Mouse (Mus musculus): Measurements from ENCODE around the gene Gm20388. TPM values are rescaled to one million over a fixed set of nuclear protein-coding genes. Genes with fewer than 3 reads are reported as not detected.

Gene Gm20388
- polyA plus RNA-seq, 1 experiment from 2014 or later = 7.4 TPM

- H3K27ac ChIP-seq (ENCODE audit: low read length) = no peak overlapping the region
- no peaks in the 10 kb centered on the region for H3K36me3 ChIP-seq (ENCODE audit: control insufficient read depth, insufficient read depth, low read length)
- no peak overlapping the region for H3K9ac ChIP-seq (ENCODE audit: low read length)
- H3K9me3 ChIP-seq (replicated peaks; ENCODE audit: control insufficient read depth, low read length) = no peaks in the 10 kb centered on the region
- ATAC-seq (ENCODE audit: insufficient read depth, low FRiP score) = no peak
- no peak overlapping the region for H3K4me2 ChIP-seq (ENCODE audit: low read depth, low read length)
- H3K4me1 ChIP-seq (ENCODE audit: control insufficient read depth, insufficient read depth, low read length) = no peaks in the 10 kb centered on the region
- WGBS = 73% methylated on average over 11 of the region's 11 CpGs
- H3K27me3 ChIP-seq (ENCODE audit: control insufficient read depth, insufficient read depth, low read length) = no peaks in the 10 kb centered on the region
- no peak overlapping the region for H3K4me3 ChIP-seq (replicated peaks; ENCODE audit: low read length)
Measured at GRCm38 (mm10) chr8:124361773-124362427, 4451.3 kb downstream of the Gm20388 start.

DNA sequence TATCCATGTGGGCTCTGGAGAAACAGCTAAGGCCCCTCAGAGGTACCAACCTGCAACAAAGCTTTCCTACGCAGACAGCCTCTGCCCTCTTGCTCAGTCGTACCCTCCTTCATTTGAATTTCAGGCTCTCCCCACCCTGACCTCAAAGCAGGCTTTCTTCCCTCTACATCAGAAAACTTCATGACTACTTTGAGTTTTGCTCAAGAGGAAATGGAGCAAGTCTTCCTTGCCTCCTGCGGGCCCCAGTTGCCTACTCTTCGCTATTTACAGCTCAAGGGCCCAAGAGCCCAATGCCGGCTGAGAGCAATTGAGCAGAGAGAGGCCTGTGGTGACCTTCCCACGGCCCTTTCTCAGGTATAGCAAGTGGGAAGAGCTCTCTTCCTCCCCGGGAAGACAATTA lies 4451.9 kb downstream of the Gm20388 start:
- WGBS = 88% methylated on average over 7 of the region's 7 CpGs

GRCm38 (mm10) chr8:124363337-124363736 lies 4452.7 kb downstream of the Gm20388 start:
- Histone ChIP-seq H3K4me3 (replicated peaks; ENCODE audit: low read length) (no peak overlapping the region), H3K4me2 (ENCODE audit: low read depth, low read length) (no peak overlapping the region), H3K9me3 (replicated peaks; ENCODE audit: control insufficient read depth, low read length) (no peaks in the 10 kb centered on the region), H3K4me1 (ENCODE audit: control insufficient read depth, insufficient read depth, low read length) (no peaks in the 10 kb centered on the region), H3K27ac (ENCODE audit: low read length) (no peak overlapping the region), H3K9ac (ENCODE audit: low read length) (no peak overlapping the region), H3K27me3 (ENCODE audit: control insufficient read depth, insufficient read depth, low read length) (no peaks in the 10 kb centered on the region), H3K36me3 (ENCODE audit: control insufficient read depth, insufficient read depth, low read length) (no peaks in the 10 kb centered on the region)
- no peak for ATAC-seq (ENCODE audit: insufficient read depth, low FRiP score)
- WGBS = 91% methylated on average over 15 of the region's 15 CpGs

More for the DNA sequence above, 4451.9 kb downstream of the Gm20388 start:
- no peak for ATAC-seq (ENCODE audit: insufficient read depth, low FRiP score)
- H3K27me3 ChIP-seq (ENCODE audit: control insufficient read depth, insufficient read depth, low read length) = no peaks in the 10 kb centered on the region
- no peak overlapping the region for H3K4me3 ChIP-seq (replicated peaks; ENCODE audit: low read length)
- H3K4me2 ChIP-seq (ENCODE audit: low read depth, low read length) = no peak overlapping the region
- no peaks in the 10 kb centered on the region for H3K4me1 ChIP-seq (ENCODE audit: control insufficient read depth, insufficient read depth, low read length)
- no peaks in the 10 kb centered on the region for H3K9me3 ChIP-seq (replicated peaks; ENCODE audit: control insufficient read depth, low read length)
- H3K36me3 ChIP-seq (ENCODE audit: control insufficient read depth, insufficient read depth, low read length) = no peaks in the 10 kb centered on the region
- no peak overlapping the region for H3K9ac ChIP-seq (ENCODE audit: low read length)
- no peak overlapping the region for H3K27ac ChIP-seq (ENCODE audit: low read length)

DNA sequence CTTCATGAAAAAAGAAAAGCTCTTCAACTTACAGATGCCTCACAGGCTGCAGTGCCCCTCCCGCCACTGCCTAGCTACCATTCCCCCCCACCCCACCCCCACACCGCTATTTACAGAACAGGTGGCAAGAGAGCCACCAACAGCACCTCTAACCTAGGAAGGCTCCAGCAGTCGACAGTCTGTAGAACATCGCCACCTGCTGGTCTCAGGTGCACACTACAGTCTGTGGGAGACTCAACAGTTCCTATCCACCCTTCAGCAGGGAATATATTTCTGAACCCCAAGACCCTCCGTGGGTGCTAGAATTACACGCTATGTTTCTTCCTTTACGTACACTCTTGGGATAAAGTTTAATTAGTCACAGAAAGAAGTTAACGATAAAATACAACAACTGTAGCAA lies 4457.6 kb downstream of the Gm20388 start:
- Histone ChIP-seq H3K36me3 (ENCODE audit: control insufficient read depth, insufficient read depth, low read length) (no peaks in the 10 kb centered on the region), H3K4me2 (ENCODE audit: low read depth, low read length) (no peak overlapping the region), H3K4me3 (replicated peaks; ENCODE audit: low read length) (no peak overlapping the region), H3K27ac (ENCODE audit: low read length) (no peak overlapping the region), H3K4me1 (ENCODE audit: control insufficient read depth, insufficient read depth, low read length) (no peaks in the 10 kb centered on the region), H3K9me3 (replicated peaks; ENCODE audit: control insufficient read depth, low read length) (no peaks in the 10 kb centered on the region), H3K9ac (ENCODE audit: low read length) (no peak overlapping the region), H3K27me3 (ENCODE audit: control insufficient read depth, insufficient read depth, low read length) (no peaks in the 10 kb centered on the region)
- no peak for ATAC-seq (ENCODE audit: insufficient read depth, low FRiP score)
- 18% methylated on average over 8 of the region's 8 CpGs for WGBS

DNA sequence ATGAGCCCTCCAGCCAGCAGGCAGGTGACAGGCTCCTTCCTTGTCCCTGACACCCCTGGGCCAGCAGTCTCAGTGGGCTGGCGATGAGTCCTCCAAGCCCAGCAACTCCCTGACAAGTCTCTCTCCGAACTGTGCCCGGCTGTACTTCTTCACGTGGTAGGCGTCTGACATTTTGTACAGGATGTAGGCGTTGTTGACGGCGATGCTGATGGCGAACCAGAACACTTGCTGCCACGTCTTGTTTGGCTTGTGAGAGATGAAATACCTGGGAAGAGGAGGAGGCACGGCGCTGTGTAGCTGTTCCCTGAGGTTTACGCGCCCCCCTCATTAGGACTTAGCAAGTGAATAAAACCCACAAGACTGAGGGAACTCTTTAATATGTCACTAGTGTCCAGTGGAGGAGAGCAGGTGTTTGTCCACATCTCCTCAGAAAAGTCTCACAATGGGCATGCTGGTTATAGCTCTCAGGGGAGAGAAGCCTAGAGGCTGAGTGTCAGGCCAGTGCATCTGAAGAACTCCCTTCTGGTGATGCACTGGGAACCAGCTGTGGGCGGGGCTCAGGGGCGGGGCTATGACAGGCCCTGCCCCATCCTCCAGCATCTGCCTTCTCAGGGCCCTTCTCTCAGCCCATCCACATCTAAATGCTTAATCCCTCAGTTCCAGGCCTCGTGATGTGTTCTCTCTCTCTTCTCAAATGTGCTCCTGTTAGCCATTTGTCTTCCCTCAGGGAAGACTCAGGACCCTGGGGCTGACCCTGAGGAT lies 4460.0 kb downstream of the Gm20388 start:
- no peaks in the 10 kb centered on the region for H3K36me3 ChIP-seq (ENCODE audit: control insufficient read depth, insufficient read depth, low read length)
- no peaks in the 10 kb centered on the region for H3K27me3 ChIP-seq (ENCODE audit: control insufficient read depth, insufficient read depth, low read length)
- H3K9ac ChIP-seq (ENCODE audit: low read length) = no peak overlapping the region
- no peak overlapping the region for H3K4me2 ChIP-seq (ENCODE audit: low read depth, low read length)
- ATAC-seq (ENCODE audit: insufficient read depth, low FRiP score) = no peak
- H3K4me3 ChIP-seq (replicated peaks; ENCODE audit: low read length) = no peak overlapping the region
- no peaks in the 10 kb centered on the region for H3K4me1 ChIP-seq (ENCODE audit: control insufficient read depth, insufficient read depth, low read length)
- H3K27ac ChIP-seq (ENCODE audit: low read length) = no peak overlapping the region
- no peaks in the 10 kb centered on the region for H3K9me3 ChIP-seq (replicated peaks; ENCODE audit: control insufficient read depth, low read length)
- WGBS = 76% methylated on average over 17 of the region's 17 CpGs

GRCm38 (mm10) chr8:124371410-124372123 lies 4460.9 kb downstream of the Gm20388 start:
- H3K9me3 ChIP-seq (replicated peaks; ENCODE audit: control insufficient read depth, low read length) = no peaks in the 10 kb centered on the region
- 88% methylated on average over 23 of the region's 23 CpGs for WGBS
- H3K4me1 ChIP-seq (ENCODE audit: control insufficient read depth, insufficient read depth, low read length) = no peaks in the 10 kb centered on the region
- no peak overlapping the region for H3K27ac ChIP-seq (ENCODE audit: low read length)
- ATAC-seq (ENCODE audit: insufficient read depth, low FRiP score) = no peak
- H3K36me3 ChIP-seq (ENCODE audit: control insufficient read depth, insufficient read depth, low read length) = no peaks in the 10 kb centered on the region
- no peak overlapping the region for H3K4me2 ChIP-seq (ENCODE audit: low read depth, low read length)
- H3K9ac ChIP-seq (ENCODE audit: low read length) = no peak overlapping the region
- H3K4me3 ChIP-seq (replicated peaks; ENCODE audit: low read length) = no peak overlapping the region
- no peaks in the 10 kb centered on the region for H3K27me3 ChIP-seq (ENCODE audit: control insufficient read depth, insufficient read depth, low read length)

GRCm38 (mm10) chr8:124373753-124374152 lies 4463.1 kb downstream of the Gm20388 start:
- H3K27me3 ChIP-seq (ENCODE audit: control insufficient read depth, insufficient read depth, low read length) = no peaks in the 10 kb centered on the region
- WGBS = 87% methylated on average over 5 of the region's 5 CpGs
- H3K36me3 ChIP-seq (ENCODE audit: control insufficient read depth, insufficient read depth, low read length) = no peaks in the 10 kb centered on the region
- ATAC-seq (ENCODE audit: insufficient read depth, low FRiP score) = no peak
- H3K4me1 ChIP-seq (ENCODE audit: control insufficient read depth, insufficient read depth, low read length) = no peaks in the 10 kb centered on the region
- no peak overlapping the region for H3K4me3 ChIP-seq (replicated peaks; ENCODE audit: low read length)
- H3K27ac ChIP-seq (ENCODE audit: low read length) = no peak overlapping the region
- no peaks in the 10 kb centered on the region for H3K9me3 ChIP-seq (replicated peaks; ENCODE audit: control insufficient read depth, low read length)
- H3K9ac ChIP-seq (ENCODE audit: low read length) = no peak overlapping the region
- H3K4me2 ChIP-seq (ENCODE audit: low read depth, low read length) = no peak overlapping the region

DNA sequence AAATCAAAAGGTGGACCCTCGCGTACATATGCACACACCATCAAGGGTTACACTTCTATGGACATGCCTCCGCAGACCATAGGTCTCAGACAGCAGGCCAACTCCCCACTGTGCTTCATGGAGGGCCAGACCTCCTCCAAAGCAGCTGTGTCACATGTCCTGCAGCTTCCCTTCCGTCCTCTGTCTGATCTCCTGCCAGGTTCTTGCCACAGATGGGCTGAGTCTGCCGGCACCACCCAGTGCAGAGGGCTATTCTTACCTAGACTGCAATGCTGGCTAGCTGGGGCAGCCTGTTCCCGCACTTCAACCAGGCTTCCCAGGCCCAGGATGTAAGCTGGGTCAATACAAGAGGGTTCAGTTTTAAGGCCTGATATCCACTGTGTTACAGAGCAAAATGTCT lies 4464.5 kb downstream of the Gm20388 start:
- Histone ChIP-seq H3K4me3 (replicated peaks; ENCODE audit: low read length) (no peak overlapping the region), H3K9ac (ENCODE audit: low read length) (no peak overlapping the region), H3K9me3 (replicated peaks; ENCODE audit: control insufficient read depth, low read length) (no peaks in the 10 kb centered on the region), H3K4me2 (ENCODE audit: low read depth, low read length) (no peak overlapping the region), H3K4me1 (ENCODE audit: control insufficient read depth, insufficient read depth, low read length) (no peaks in the 10 kb centered on the region), H3K27ac (ENCODE audit: low read length) (no peak overlapping the region), H3K36me3 (ENCODE audit: control insufficient read depth, insufficient read depth, low read length) (no peaks in the 10 kb centered on the region), H3K27me3 (ENCODE audit: control insufficient read depth, insufficient read depth, low read length) (no peaks in the 10 kb centered on the region)
- no peak for ATAC-seq (ENCODE audit: insufficient read depth, low FRiP score)
- WGBS = 75% methylated on average over 6 of the region's 6 CpGs

- Histone ChIP-seq H3K27ac (ENCODE audit: low read length) (no peak overlapping the region), H3K9ac (ENCODE audit: low read length) (no peak overlapping the region), H3K4me3 (replicated peaks; ENCODE audit: low read length) (no peak overlapping the region), H3K9me3 (replicated peaks; ENCODE audit: control insufficient read depth, low read length) (no peaks in the 10 kb centered on the region), H3K27me3 (ENCODE audit: control insufficient read depth, insufficient read depth, low read length) (no peaks in the 10 kb centered on the region), H3K36me3 (ENCODE audit: control insufficient read depth, insufficient read depth, low read length) (no peaks in the 10 kb centered on the region), H3K4me2 (ENCODE audit: low read depth, low read length) (no peak overlapping the region), H3K4me1 (ENCODE audit: control insufficient read depth, insufficient read depth, low read length) (no peaks in the 10 kb centered on the region)
- ATAC-seq (ENCODE audit: insufficient read depth, low FRiP score) = no peak
- WGBS = 89% methylated on average over 9 of the region's 9 CpGs
Measured at GRCm38 (mm10) chr8:124375727-124376126, 4465.1 kb downstream of the Gm20388 start.
